Mouse (Mus musculus): ENCODE data around the gene Adgrb3. TPM values are rescaled to one million over a fixed set of nuclear protein-coding genes. Genes with fewer than 3 reads are reported as not detected.
"Not testable (repeated sequence)": the region's sequence is repeated elsewhere in the genome, so short reads cannot be mapped to it uniquely, and the experiment has no call there.

The Adgrb3 gene
- total RNA-seq, 2 experiments from 2014 or later = not detected

DNA sequence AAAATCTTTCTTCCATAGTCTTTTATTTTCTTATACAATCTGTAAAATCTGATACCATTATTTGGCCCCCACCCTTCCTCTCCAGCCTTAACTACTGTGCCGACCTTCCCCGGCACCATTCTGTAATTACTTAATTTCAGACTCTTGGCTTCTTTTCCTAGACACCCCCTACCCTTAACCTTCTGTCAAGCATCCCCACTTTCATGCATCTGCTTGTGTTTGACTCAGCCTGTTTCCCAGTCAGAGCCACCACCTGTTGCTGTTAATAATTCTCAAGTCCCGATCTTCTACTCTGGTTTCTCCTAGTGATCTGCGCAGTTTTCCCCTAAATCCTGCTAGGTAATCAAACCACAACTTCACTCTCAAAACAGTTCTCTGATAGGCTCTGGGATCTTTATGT, 83.9 kb downstream of the Adgrb3 start:
- no peak for ATAC-seq (ENCODE audit: poor library complexity, severe bottlenecking)

DNA sequence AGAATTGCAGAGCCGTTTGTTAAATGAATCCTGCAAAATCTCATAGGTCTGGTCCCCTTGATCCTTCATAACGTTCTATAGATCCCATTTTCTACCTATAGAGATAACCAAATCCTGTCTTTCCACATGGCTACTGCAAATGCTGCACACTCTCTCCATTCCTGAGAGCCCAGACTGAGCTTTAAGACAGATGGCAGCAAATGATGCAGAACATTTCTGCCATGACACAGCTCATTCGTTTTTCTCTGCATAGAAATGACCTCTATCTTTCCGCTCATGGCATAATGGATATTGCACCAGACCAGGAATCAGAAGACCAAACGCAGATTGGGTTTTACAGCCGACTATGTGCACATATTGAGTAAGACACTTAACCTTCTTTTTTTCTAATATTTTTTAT, 84.8 kb downstream of the Adgrb3 start:
- no peak for ATAC-seq (ENCODE audit: poor library complexity, severe bottlenecking)

DNA sequence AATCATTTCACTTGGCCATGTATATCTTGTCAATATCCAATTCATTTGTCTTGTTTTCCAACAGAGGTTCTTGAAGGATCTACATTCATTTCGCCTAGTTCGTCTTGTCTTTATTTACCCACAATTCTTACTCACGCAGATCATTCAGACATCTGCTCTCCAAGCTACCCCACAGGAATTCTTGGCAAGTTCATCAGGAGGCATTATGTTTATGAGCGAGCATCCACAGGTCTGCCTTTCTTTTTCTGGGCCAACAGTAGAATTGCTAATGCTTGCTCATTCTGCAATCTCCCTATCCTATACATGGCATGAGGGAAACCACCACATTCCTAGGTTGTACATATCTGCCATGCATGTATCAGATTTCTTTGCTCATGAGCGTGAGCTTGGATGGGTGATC, 99.7 kb downstream of the Adgrb3 start:
- ATAC-seq (ENCODE audit: poor library complexity, severe bottlenecking) = no peak

DNA sequence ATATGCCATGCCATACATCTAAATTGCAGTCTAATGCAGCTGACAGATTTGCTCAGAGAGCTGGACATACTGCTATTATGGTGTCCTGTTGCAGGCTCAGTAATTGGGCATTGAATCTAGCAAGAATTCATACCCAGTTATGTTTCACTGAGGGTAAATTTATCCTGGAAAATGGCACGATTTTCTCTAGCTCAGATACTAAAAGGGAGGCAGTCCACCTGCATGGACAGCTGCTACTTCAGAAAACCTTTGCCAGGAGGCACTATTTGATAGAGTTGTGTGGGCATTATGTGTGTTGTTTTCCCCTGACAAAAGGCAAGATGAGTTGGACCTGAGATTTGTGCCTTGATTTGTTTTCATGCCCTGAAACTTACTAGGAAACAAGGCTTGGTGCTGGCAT, 118.0 kb downstream of the Adgrb3 start:
- ATAC-seq (ENCODE audit: poor library complexity, severe bottlenecking) = no peak

- ATAC-seq (ENCODE audit: poor library complexity, severe bottlenecking) = no peak
Measured at GRCm38 (mm10) chr1:25706299-25706698, 123.2 kb downstream of the Adgrb3 start.

DNA sequence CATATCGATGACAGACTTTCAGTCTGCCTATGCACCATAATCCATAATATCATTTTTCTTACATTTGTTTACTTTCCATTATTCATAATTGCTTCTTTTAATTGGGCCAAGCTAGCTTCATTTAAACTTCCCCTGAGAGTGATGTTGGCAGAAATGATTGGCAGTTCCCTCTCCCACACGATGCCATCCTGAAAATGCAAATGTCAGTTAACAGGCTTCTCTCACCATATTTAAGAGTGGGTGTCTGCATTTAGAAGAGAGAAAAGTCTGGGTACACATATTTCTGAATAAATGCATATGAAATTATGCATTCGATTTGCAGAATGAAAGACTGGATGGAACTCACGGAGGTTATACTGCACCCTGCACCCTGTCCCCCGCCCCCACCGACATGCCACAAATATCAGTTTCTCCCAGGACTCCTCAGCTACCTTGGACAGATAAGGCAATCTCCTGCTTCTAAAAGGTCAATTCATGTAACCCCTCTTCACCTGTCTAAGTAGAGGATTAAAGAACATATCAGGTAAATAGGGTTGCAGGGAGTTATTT, 130.7 kb downstream of the Adgrb3 start:
- no peak for ATAC-seq (ENCODE audit: poor library complexity, severe bottlenecking)

DNA sequence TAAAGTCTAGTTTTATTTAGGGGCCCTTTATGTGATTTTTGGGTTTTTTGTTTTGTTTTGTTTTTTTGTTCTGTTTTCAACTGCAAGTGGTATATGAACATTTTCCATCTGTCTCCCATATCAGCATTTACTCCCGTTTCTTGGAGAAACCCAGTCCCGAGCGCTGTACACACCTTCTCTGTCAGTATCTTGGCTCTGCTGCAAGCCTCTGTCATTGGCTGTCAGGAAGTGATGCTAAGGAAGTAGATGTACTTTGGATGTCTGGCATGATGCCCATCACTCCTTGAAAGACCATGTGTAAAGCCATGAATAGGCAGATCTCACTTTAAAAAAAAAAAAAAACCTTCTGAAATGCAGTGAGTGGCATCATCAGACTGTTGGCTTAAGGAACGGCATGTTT, 132.3 kb downstream of the Adgrb3 start:
- ATAC-seq (ENCODE audit: poor library complexity, severe bottlenecking) = no peak

DNA sequence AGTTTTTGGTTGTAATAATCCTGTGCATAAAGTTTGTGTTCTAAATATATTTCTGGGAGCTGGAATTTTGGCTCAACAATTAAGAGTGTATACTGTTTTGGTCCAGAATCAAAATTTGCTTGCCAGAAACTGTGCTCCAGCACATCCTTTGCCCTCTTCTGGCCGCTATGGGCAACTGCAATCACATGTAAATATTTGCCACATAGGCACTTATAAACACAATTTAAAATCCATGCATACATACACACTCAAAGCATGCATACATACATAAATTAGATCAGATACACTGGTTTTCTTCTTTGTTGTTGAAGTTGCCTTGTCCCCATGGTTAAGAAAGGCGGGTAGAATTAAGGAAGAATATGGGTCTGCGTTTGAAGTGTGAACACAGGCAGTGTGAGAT, 132.7 kb downstream of the Adgrb3 start:
- no peak for ATAC-seq (ENCODE audit: poor library complexity, severe bottlenecking)

- no peak for ATAC-seq (ENCODE audit: poor library complexity, severe bottlenecking)
Measured at GRCm38 (mm10) chr1:25682118-25682517, 147.4 kb downstream of the Adgrb3 start.

DNA sequence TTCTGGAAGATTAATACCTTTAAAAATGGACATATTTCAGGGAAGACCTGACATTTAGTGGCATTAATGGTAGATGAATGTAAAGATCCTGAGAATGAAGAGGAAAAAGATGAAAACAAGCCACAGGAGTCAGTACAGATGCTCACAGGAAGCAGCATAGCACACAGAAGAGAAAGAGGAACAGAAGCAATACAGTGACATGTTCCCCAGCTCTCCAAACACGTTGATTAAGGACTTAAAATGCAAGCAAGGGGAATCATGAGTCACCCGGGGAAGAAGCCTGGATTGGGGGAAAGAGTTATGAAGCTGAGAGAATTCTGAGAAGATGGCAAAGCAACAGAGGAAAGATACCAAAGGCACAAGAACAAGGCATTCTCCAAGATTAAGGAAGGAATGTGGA, 149.9 kb downstream of the Adgrb3 start:
- ATAC-seq (ENCODE audit: poor library complexity, severe bottlenecking) = no peak

DNA sequence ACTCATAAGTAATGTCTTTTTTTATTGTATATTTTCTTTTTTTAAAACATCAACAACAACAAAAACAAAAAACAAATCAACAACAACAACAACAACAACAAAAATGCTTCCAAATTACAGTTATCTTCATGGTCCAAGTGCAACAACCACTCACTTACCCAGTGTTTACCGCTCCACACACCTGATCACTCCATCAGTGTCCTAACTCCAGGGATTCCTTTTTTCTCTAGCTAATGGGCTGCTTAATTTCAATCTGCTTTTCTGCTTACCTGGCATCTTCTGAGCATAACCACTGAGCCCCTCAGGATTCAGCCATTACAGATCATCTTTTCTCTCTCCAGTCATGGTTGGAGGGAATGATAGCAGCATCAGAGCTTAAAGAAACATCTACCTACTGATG, 176.8 kb downstream of the Adgrb3 start:
- ATAC-seq (ENCODE audit: poor library complexity, severe bottlenecking) = no peak

- ATAC-seq (ENCODE audit: poor library complexity, severe bottlenecking) = no peak
Measured at GRCm38 (mm10) chr1:25644256-25644655, 185.3 kb downstream of the Adgrb3 start.

- no peak for ATAC-seq (ENCODE audit: poor library complexity, severe bottlenecking)
Measured at GRCm38 (mm10) chr1:25621458-25621857, 208.0 kb downstream of the Adgrb3 start.

GRCm38 (mm10) chr1:25616954-25617353, 212.6 kb downstream of the Adgrb3 start:
- no peak for ATAC-seq (ENCODE audit: poor library complexity, severe bottlenecking)

GRCm38 (mm10) chr1:25610776-25611175, 218.7 kb downstream of the Adgrb3 start:
- not testable (repeated sequence) for ATAC-seq (ENCODE audit: poor library complexity, severe bottlenecking)

GRCm38 (mm10) chr1:25598941-25599340, 230.6 kb downstream of the Adgrb3 start:
- ATAC-seq (ENCODE audit: poor library complexity, severe bottlenecking) = no peak

GRCm38 (mm10) chr1:25588568-25589118, 240.9 kb downstream of the Adgrb3 start:
- ATAC-seq (ENCODE audit: poor library complexity, severe bottlenecking) = no peak

GRCm38 (mm10) chr1:25581698-25582097, 247.8 kb downstream of the Adgrb3 start:
- no peak for ATAC-seq (ENCODE audit: poor library complexity, severe bottlenecking)

- ATAC-seq (ENCODE audit: poor library complexity, severe bottlenecking) = no peak
Measured at GRCm38 (mm10) chr1:25577836-25578235, 251.7 kb downstream of the Adgrb3 start.

- no peak for ATAC-seq (ENCODE audit: poor library complexity, severe bottlenecking)
Measured at GRCm38 (mm10) chr1:25576598-25576997, 252.9 kb downstream of the Adgrb3 start.

- no peak for ATAC-seq (ENCODE audit: poor library complexity, severe bottlenecking)
Measured at GRCm38 (mm10) chr1:25568096-25568495, 261.4 kb downstream of the Adgrb3 start.

GRCm38 (mm10) chr1:25546072-25546471, 283.4 kb downstream of the Adgrb3 start:
- ATAC-seq (ENCODE audit: poor library complexity, severe bottlenecking) = no peak

GRCm38 (mm10) chr1:25543915-25544314, 285.6 kb downstream of the Adgrb3 start:
- no peak for ATAC-seq (ENCODE audit: poor library complexity, severe bottlenecking)
